Mouse (Mus musculus) C2C12 (cell line): ENCODE data around the gene Atp1b3. TPM values are rescaled to one million over a fixed set of nuclear protein-coding genes. Genes with fewer than 3 reads are reported as not detected.

Experiments used
- H3K27me3 ChIP-seq: one replicate; pipeline ENCODE4 v1.6.1; 2011; ENCODE audit not compliant: control insufficient read depth, insufficient read depth, insufficient read length
- H3K36me3 ChIP-seq: one replicate; pipeline ENCODE4 v1.6.1; 2011; ENCODE audit not compliant: control insufficient read depth, insufficient read depth
- H3K4me3 ChIP-seq: one replicate; pipeline ENCODE4 v1.5.1; 2011; ENCODE audit warnings: mild to moderate bottlenecking, control low read depth; ENCODE audit not compliant: poor library complexity, insufficient read depth, severe bottlenecking
- H3K79me2 ChIP-seq: one replicate; pipeline ENCODE4 v1.6.1; 2011; ENCODE audit not compliant: control insufficient read depth, insufficient read depth
- H3K79me3 ChIP-seq: one replicate; pipeline ENCODE4 v1.6.1; 2011; ENCODE audit warnings: low read depth, control low read depth
- H3ac ChIP-seq: one replicate; pipeline ENCODE3; 2011; ENCODE audit warnings: low read depth; ENCODE audit not compliant: control insufficient read depth, insufficient read length
- CEBPB ChIP-seq: IDR thresholded peaks from one replicate; pipeline ENCODE4 v1.6.1; 2011; ENCODE audit warnings: low read depth, mild to moderate bottlenecking, control low read depth, moderate library complexity
- CTCF ChIP-seq: IDR thresholded peaks from one replicate; pipeline ENCODE4 v1.5.1; 2011; ENCODE audit not compliant: control insufficient read depth, insufficient read depth, insufficient read length
- FOSL1 ChIP-seq: IDR thresholded peaks from one replicate; pipeline ENCODE4 v1.8.0; 2011; ENCODE audit warnings: mild to moderate bottlenecking, low read length; ENCODE audit not compliant: poor library complexity, insufficient read depth, severe bottlenecking
- MAX ChIP-seq: IDR thresholded peaks from one replicate; pipeline ENCODE4 v1.6.1; 2011; ENCODE audit warnings: mild to moderate bottlenecking, control low read depth
- MYOD1 ChIP-seq: IDR thresholded peaks from one replicate; pipeline ENCODE4 v1.6.1; 2011; ENCODE audit warnings: low read depth; ENCODE audit not compliant: control insufficient read depth, insufficient read length
- MYOG ChIP-seq: IDR thresholded peaks from one replicate; pipeline ENCODE4 v1.6.1; 2011; ENCODE audit not compliant: control insufficient read depth, insufficient read length; ENCODE audit errors: extremely low read depth
- USF1 ChIP-seq: IDR thresholded peaks from one replicate; pipeline ENCODE4 v1.6.1; 2011; ENCODE audit warnings: low read depth, mild to moderate bottlenecking, control low read depth, moderate library complexity
- polyA plus RNA-seq: library from polyadenylated mRNA; unstranded; fragments of >200 nt; fragmentation: generic; extraction: Trizol; gene quantifications from one replicate; pipeline ENCODE4 v1.2.1, GENCODE M21; 2012; ENCODE audit warnings: missing spikeins

Gene Atp1b3
- polyA plus RNA-seq, 1 experiment: 102 TPM

- no peaks in the 10 kb centered on the region for H3K79me2 ChIP-seq
- no peak for TF ChIP-seq USF1
- no peaks in the 10 kb centered on the region for H3K36me3 ChIP-seq
- no peak overlapping the region for H3ac ChIP-seq
- no peaks in the 10 kb centered on the region for H3K79me3 ChIP-seq
- no peaks in the 10 kb centered on the region for H3K27me3 ChIP-seq
- no peak overlapping the region for H3K4me3 ChIP-seq
Measured at GRCm38 (mm10) chr9:96383714-96384487, 19.7 kb upstream of the Atp1b3 start.

- no peaks in the 10 kb centered on the region for H3K27me3 ChIP-seq
- H3ac ChIP-seq: no peak overlapping the region
- no peaks in the 10 kb centered on the region for H3K36me3 ChIP-seq
- TF ChIP-seq CTCF: no peak
- TF ChIP-seq USF1: no peak
- no peak for TF ChIP-seq CEBPB
- no peak for TF ChIP-seq FOSL1
- TF ChIP-seq MYOD1: no peak
- TF ChIP-seq MYOG: no peak
- TF ChIP-seq MAX: no peak
- H3K4me3 ChIP-seq: no peak overlapping the region
- H3K79me2 ChIP-seq: no peaks in the 10 kb centered on the region
- no peaks in the 10 kb centered on the region for H3K79me3 ChIP-seq
Measured at GRCm38 (mm10) chr9:96382756-96383155, 18.5 kb upstream of the Atp1b3 start.

GRCm38 (mm10) chr9:96381393-96381792 is 17.2 kb upstream of the Atp1b3 start:
- Histone ChIP-seq H3K79me3 (no peaks in the 10 kb centered on the region), H3K4me3 (no peak overlapping the region), H3K79me2 (no peaks in the 10 kb centered on the region), H3K36me3 (no peaks in the 10 kb centered on the region), H3K27me3 (no peaks in the 10 kb centered on the region), H3ac (no peak overlapping the region)
- no peak for TF ChIP-seq CEBPB
- TF ChIP-seq CTCF: no peak
- TF ChIP-seq USF1: no peak
- TF ChIP-seq MAX: no peak

- H3K27me3 ChIP-seq: no peaks in the 10 kb centered on the region
- H3K79me3 ChIP-seq: no peaks in the 10 kb centered on the region
- H3K79me2 ChIP-seq: no peaks in the 10 kb centered on the region
- no peak overlapping the region for H3K4me3 ChIP-seq
- no peak overlapping the region for H3ac ChIP-seq
- H3K36me3 ChIP-seq: no peaks in the 10 kb centered on the region
- TF ChIP-seq CEBPB (no peak), USF1 (no peak), CTCF (no peak), MYOG (no peak), MYOD1 (no peak), MAX (no peak), FOSL1 (no peak)
Measured at GRCm38 (mm10) chr9:96379551-96379950, 15.3 kb upstream of the Atp1b3 start.

- TF ChIP-seq CEBPB (no peak), FOSL1 (no peak), MYOG (no peak), USF1 (no peak), MAX (no peak), CTCF (no peak), MYOD1 (no peak)
- Histone ChIP-seq H3ac (no peak overlapping the region), H3K4me3 (no peak overlapping the region), H3K79me2 (no peaks in the 10 kb centered on the region), H3K27me3 (no peaks in the 10 kb centered on the region), H3K79me3 (no peaks in the 10 kb centered on the region), H3K36me3 (no peaks in the 10 kb centered on the region)
Measured at GRCm38 (mm10) chr9:96378747-96379146, 14.5 kb upstream of the Atp1b3 start.

GRCm38 (mm10) chr9:96377096-96377495 is 12.9 kb upstream of the Atp1b3 start:
- Histone ChIP-seq H3ac (no peak overlapping the region), H3K27me3 (no peaks in the 10 kb centered on the region), H3K4me3 (no peak overlapping the region), H3K36me3 (no peaks in the 10 kb centered on the region), H3K79me2 (no peaks in the 10 kb centered on the region), H3K79me3 (no peaks in the 10 kb centered on the region)
- TF ChIP-seq MYOD1 (no peak), USF1 (no peak), FOSL1 (no peak), CEBPB (no peak), CTCF (no peak), MYOG (no peak), MAX (no peak)
